Mouse (Mus musculus) thymus, adult 2 months (tissue): ENCODE measurements around the gene Acss1. TPM values are rescaled to one million over a fixed set of nuclear protein-coding genes. Genes with fewer than 3 reads are reported as not detected.
A peak's percentile ranks its signal among the peaks of the same experiment; 100 is the strongest.

Experiments used
- DNase-seq: peaks from one replicate; pipeline ENCODE4 v3.0.0; 2021
- H3K27ac ChIP-seq: fragments of 200-500 bp; 2 replicates; pipeline ENCODE4 v1.5.1; 2012; ENCODE audit warnings: low read length, control low read depth; ENCODE audit not compliant: control insufficient read depth, insufficient read depth
- H3K27me3 ChIP-seq: fragments of 200-500 bp; 2 replicates; pipeline ENCODE4 v1.6.1; 2012; ENCODE audit warnings: mild to moderate bottlenecking, low read length, moderate library complexity, mixed read lengths; ENCODE audit not compliant: control insufficient read depth, insufficient read depth
- H3K36me3 ChIP-seq: fragments of 200-500 bp; 2 replicates; pipeline ENCODE4 v1.6.1; 2012; ENCODE audit warnings: mild to moderate bottlenecking, low read length, moderate library complexity; ENCODE audit not compliant: control insufficient read depth, insufficient read depth
- H3K4me1 ChIP-seq: fragments of 200-500 bp; replicated peaks from 2 replicates; pipeline ENCODE4 v1.6.1; 2012; ENCODE audit warnings: low read length; ENCODE audit not compliant: control insufficient read depth, insufficient read depth
- H3K4me3 ChIP-seq: fragments of 200-500 bp; 2 replicates; pipeline ENCODE4 v1.5.1; 2012; ENCODE audit warnings: mild to moderate bottlenecking, low read length, control low read depth, moderate library complexity; ENCODE audit not compliant: control insufficient read depth, insufficient read depth
- CTCF ChIP-seq: fragments of 200-500 bp; IDR thresholded peaks from 2 replicates; pipeline ENCODE4 v1.5.1; 2012; ENCODE audit warnings: mild to moderate bottlenecking, control low read depth, low read length, moderate library complexity, borderline replicate concordance; ENCODE audit not compliant: control insufficient read depth, poor library complexity, insufficient read depth; ENCODE audit errors: extremely low read depth
- POLR2A ChIP-seq: fragments of 200-500 bp; IDR thresholded peaks from 2 replicates; pipeline ENCODE4 v1.6.1; 2012; ENCODE audit warnings: mild to moderate bottlenecking, low read length, control low read depth, moderate library complexity; ENCODE audit not compliant: control insufficient read depth, poor library complexity, insufficient read depth; ENCODE audit errors: extremely low read depth
- WGBS: fragments of 180-500 bp; shearing (Covaris S2); methylation state at CpG from one replicate; pipeline ENCODE4 v1.1.7; 2018; 5-methylcytosine and 5-hydroxymethylcytosine counted together
- polyA plus RNA-seq: library from polyadenylated mRNA; depleted of rRNA; stranded (reverse); fragments of >200 nt; gene quantifications from 2 replicates; pipeline ENCODE4 v1.2.3, GENCODE M21; 2012

Gene Acss1
- polyA plus RNA-seq, 1 experiment, result 124 TPM

- H3K4me1 ChIP-seq, result peaks cover 4% of the 10 kb centered on the region
- H3K4me3 ChIP-seq, result peak within 1 kb of the TSS; percentile 78
- no peaks in the 10 kb centered on the region for H3K27me3 ChIP-seq
- H3K27ac ChIP-seq, result no peak within 1 kb of the TSS
- H3K36me3 ChIP-seq, result no peaks in the 10 kb centered on the region
- TF ChIP-seq CTCF (peak; percentile 53; the same call in 1 of the 2 replicates), POLR2A (peak; percentile 70)
- under 1% methylated on average over 42 of the region's 42 CpGs for WGBS
- DNase-seq, result peak; percentile 98
Measured at GRCm38 (mm10) chr2:150608087-150608799, 60.1 kb downstream of the Acss1 start, which contains the start of gene Apmap. Gene Apmap (minus strand): TSS chr2:150608567.

GRCm38 (mm10) chr2:150607086-150607485 is 61.2 kb downstream of the Acss1 start:
- no peak for TF ChIP-seq CTCF
- TF ChIP-seq POLR2A, result no peak

GRCm38 (mm10) chr2:150604802-150605201 is 63.5 kb downstream of the Acss1 start:
- H3K4me1 ChIP-seq, result peaks cover 4% of the 10 kb centered on the region
- H3K36me3 ChIP-seq, result no peaks in the 10 kb centered on the region
- no peak overlapping the region for H3K4me3 ChIP-seq
- no peak for TF ChIP-seq POLR2A
- TF ChIP-seq CTCF, result no peak
- DNase-seq, result no peak
- WGBS, result 90% methylated on average over 2 of the region's 2 CpGs
- H3K27me3 ChIP-seq, result no peaks in the 10 kb centered on the region
- no peak overlapping the region for H3K27ac ChIP-seq

More at GRCm38 (mm10) chr2:150607086-150607485, 61.2 kb downstream of the Acss1 start:
- no peak for DNase-seq
- no peak overlapping the region for H3K27ac ChIP-seq
- H3K36me3 ChIP-seq, result no peaks in the 10 kb centered on the region
- peaks cover 4% of the 10 kb centered on the region for H3K4me1 ChIP-seq
- no peak overlapping the region for H3K4me3 ChIP-seq
- H3K27me3 ChIP-seq, result no peaks in the 10 kb centered on the region
- WGBS, result 77% methylated on average over 1 of the region's 1 CpGs

GRCm38 (mm10) chr2:150602166-150602565 is 66.1 kb downstream of the Acss1 start:
- no peaks in the 10 kb centered on the region for H3K4me1 ChIP-seq

GRCm38 (mm10) chr2:150600263-150600662 is 68.0 kb downstream of the Acss1 start:
- no peaks in the 10 kb centered on the region for H3K4me1 ChIP-seq
- H3K36me3 ChIP-seq, result no peaks in the 10 kb centered on the region
- no peak overlapping the region for H3K4me3 ChIP-seq
- no peak overlapping the region for H3K27ac ChIP-seq
- DNase-seq, result no peak
- H3K27me3 ChIP-seq, result no peaks in the 10 kb centered on the region
- no peak for TF ChIP-seq CTCF
- no peak for TF ChIP-seq POLR2A
- 97% methylated on average over 2 of the region's 2 CpGs for WGBS

More at GRCm38 (mm10) chr2:150602166-150602565, 66.1 kb downstream of the Acss1 start:
- Histone ChIP-seq H3K4me3 (no peak overlapping the region), H3K36me3 (no peaks in the 10 kb centered on the region), H3K27me3 (no peaks in the 10 kb centered on the region), H3K27ac (no peak overlapping the region)
- TF ChIP-seq POLR2A (no peak), CTCF (no peak)
- no peak for DNase-seq
- 95% methylated on average over 2 of the region's 2 CpGs for WGBS

- no peak for TF ChIP-seq POLR2A
- no peak for TF ChIP-seq CTCF
- no peak overlapping the region for H3K4me3 ChIP-seq
- H3K27me3 ChIP-seq, result no peaks in the 10 kb centered on the region
- WGBS, result 94% methylated on average over 3 of the region's 3 CpGs
- no peaks in the 10 kb centered on the region for H3K36me3 ChIP-seq
- 0 out of 2 replicates have a peak, but pooled peaks cover 3% of the 10 kb centered on the region for H3K4me1 ChIP-seq
- no peak for DNase-seq
- no peak overlapping the region for H3K27ac ChIP-seq
Measured at GRCm38 (mm10) chr2:150595411-150596190, 72.7 kb downstream of the Acss1 start.
